ENCODE assay signal across 8 mouse cellular contexts in the genomic region with DNA sequence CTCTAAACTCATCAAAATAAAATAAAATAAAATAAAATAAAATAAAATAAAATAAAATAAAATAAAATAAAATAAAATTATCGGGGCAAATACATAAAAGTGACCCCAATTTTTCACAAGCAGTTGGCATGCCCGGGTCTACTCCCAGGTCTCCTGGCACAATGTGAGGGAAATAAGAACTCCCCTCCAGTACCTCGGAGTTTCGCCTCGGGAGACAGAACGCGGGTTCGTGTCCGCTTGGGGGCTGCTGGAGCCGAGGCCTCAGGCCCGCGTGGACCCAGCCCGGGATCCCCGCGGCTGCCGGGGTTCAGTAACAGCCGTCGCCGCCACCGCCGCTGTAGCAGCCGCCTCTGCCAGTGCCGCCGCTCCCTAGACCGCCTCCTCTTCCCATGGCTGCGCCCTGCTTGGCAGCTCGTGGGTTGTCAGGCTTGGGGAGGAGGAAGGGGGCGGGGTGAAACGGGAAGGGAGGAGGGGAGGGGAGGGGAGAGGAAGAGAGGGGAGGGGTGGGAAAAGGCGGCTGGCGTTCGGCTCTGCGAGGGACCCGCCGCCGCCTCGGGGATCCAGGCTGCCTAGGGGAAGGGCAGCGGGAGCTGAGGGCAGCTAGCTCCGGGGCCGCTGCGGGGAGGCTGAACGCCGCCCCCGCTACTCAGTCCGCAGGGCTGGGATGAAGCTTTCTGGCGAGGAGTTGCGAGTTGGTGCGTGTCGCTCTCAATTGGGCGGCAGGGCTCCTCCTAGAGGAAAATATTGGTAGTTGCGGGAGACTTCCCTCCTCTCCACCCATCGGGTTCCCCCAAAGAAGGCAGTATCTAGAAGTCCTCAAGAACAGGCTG. TPM values are rescaled to one million over a fixed set of nuclear protein-coding genes. Genes with fewer than 3 reads are reported as not detected.
DNase-seq lines count a peak whose midpoint lies in the region; ATAC-seq and TF ChIP-seq lines count a peak whose summit lies in the region.

Gene Ghr, minus strand, starts transcription at position 686 of the 830 bp plus-strand sequence.

- ATAC-seq in heart, embryonic 14.5 days (ENCODE audit: insufficient number of reproducible peaks, insufficient read depth, low FRiP score, low read depth) = peak; percentile 85
- peak; percentile 83 for ATAC-seq in liver, embryonic 12.5 days
- ATAC-seq in stomach, postnatal 0 days (ENCODE audit: low FRiP score, low TSS enrichment) = peak; percentile 89

- H3K9me3 ChIP-seq in forebrain, embryonic 10.5 days = no peaks in the 10 kb centered on the region
- H3K9me3 ChIP-seq in heart, embryonic 14.5 days (ENCODE audit: control insufficient read depth, low read length) = no peaks in the 10 kb centered on the region
- no peaks in the 10 kb centered on the region for H3K9me3 ChIP-seq in liver, embryonic 12.5 days (replicated peaks)
- no peaks in the 10 kb centered on the region for H3K9me3 ChIP-seq in stomach, postnatal 0 days (ENCODE audit: control insufficient read depth, low read length)

- under 1% methylated on average over 48 of the region's 52 CpGs for WGBS in forebrain, embryonic 10.5 days
- WGBS in heart, embryonic 14.5 days = under 1% methylated on average over 49 of the region's 52 CpGs
- WGBS in liver, embryonic 12.5 days (ENCODE audit: insufficient replicate concordance) = under 1% methylated on average over 38 of the region's 52 CpGs
- under 1% methylated on average over 45 of the region's 52 CpGs for WGBS in stomach, postnatal 0 days

- no peaks in the 10 kb centered on the region for H3K36me3 ChIP-seq in forebrain, embryonic 10.5 days (replicated peaks)
- no peaks in the 10 kb centered on the region for H3K36me3 ChIP-seq in heart, embryonic 14.5 days (ENCODE audit: control insufficient read depth, insufficient read depth, low read length)
- H3K36me3 ChIP-seq in liver, embryonic 12.5 days = no peaks in the 10 kb centered on the region
- H3K36me3 ChIP-seq in stomach, postnatal 0 days (ENCODE audit: control insufficient read depth, insufficient read depth, low read length) = no peaks in the 10 kb centered on the region

- peak; percentile 45 for DNase-seq in CD4-positive helper T cell, adult 2 months (ENCODE audit: low read depth, low spot score)
- peak; percentile 95 for DNase-seq in brain, embryonic 14.5 days (ENCODE audit: low read depth)
- DNase-seq in forebrain, embryonic 10.5 days (ENCODE audit: extremely low spot score, low spot score) = peak; percentile 81
- peak; percentile 93 for DNase-seq in kidney, postnatal 14 days
- DNase-seq in neural tube, embryonic 10.5 days (ENCODE audit: extremely low spot score, low spot score) = peak; percentile 87
- DNase-seq in stomach, postnatal 0 days (ENCODE audit: low spot score) = peak; percentile 90

- H3K27me3 ChIP-seq in forebrain, embryonic 10.5 days (ENCODE audit: poor library complexity, severe bottlenecking) = no peaks in the 10 kb centered on the region
- H3K27me3 ChIP-seq in heart, embryonic 14.5 days (ENCODE audit: control insufficient read depth, insufficient read depth, low read length) = no peaks in the 10 kb centered on the region
- peaks cover 17% of the 10 kb centered on the region for H3K27me3 ChIP-seq in liver, embryonic 12.5 days (replicated peaks)
- no peaks in the 10 kb centered on the region for H3K27me3 ChIP-seq in stomach, postnatal 0 days (ENCODE audit: control insufficient read depth, insufficient read depth, low read length)

- peak within 1 kb of the TSS; percentile 83 for H3K4me2 ChIP-seq in heart, embryonic 14.5 days (ENCODE audit: low read length)
- peak within 1 kb of the TSS; percentile 77 for H3K4me2 ChIP-seq in liver, embryonic 12.5 days
- peak within 1 kb of the TSS; percentile 69 for H3K4me2 ChIP-seq in stomach, postnatal 0 days (replicated peaks; ENCODE audit: low read depth)

- H3K4me3 ChIP-seq in forebrain, embryonic 10.5 days = peak within 1 kb of the TSS; percentile 72
- H3K4me3 ChIP-seq in heart, embryonic 14.5 days (ENCODE audit: control insufficient read depth in 1 of 2, insufficient read depth in 1 of 2, low read depth in 1 of 2, low read length in 2 of 2) = peak within 1 kb of the TSS; percentile 76 to 78
- H3K4me3 ChIP-seq in liver, embryonic 12.5 days = peak within 1 kb of the TSS; percentile 60
- H3K4me3 ChIP-seq in stomach, postnatal 0 days (ENCODE audit: low read depth, low read length) = peak within 1 kb of the TSS; percentile 86

- TF ChIP-seq CTCF in brain, embryonic 14.5 days (IDR thresholded peaks at IDR 0.05; ENCODE audit: borderline replicate concordance, extremely low read depth, insufficient read depth, insufficient read length) = peak; percentile 88
- TF ChIP-seq CTCF in stomach, postnatal 0 days (IDR thresholded peaks at IDR 0.05; ENCODE audit: low read depth) = peak; percentile 87

- peaks cover 7% of the 10 kb centered on the region for H3K4me1 ChIP-seq in forebrain, embryonic 10.5 days
- H3K4me1 ChIP-seq in heart, embryonic 14.5 days (ENCODE audit: control insufficient read depth in 2 of 2, insufficient read depth in 2 of 2, low read length in 2 of 2) = peaks cover 5 to 17% of the 10 kb centered on the region in 2 experiments
- peaks cover 4% of the 10 kb centered on the region; the same call in 1 of the 2 replicates for H3K4me1 ChIP-seq in liver, embryonic 12.5 days
- peaks cover 3% of the 10 kb centered on the region; the same call in 1 of the 2 replicates for H3K4me1 ChIP-seq in stomach, postnatal 0 days (replicated peaks; ENCODE audit: control insufficient read depth, insufficient read depth)

- H3K27ac ChIP-seq in forebrain, embryonic 10.5 days = peak within 1 kb of the TSS; percentile 93
- peak within 1 kb of the TSS; percentile 92 to 96 for H3K27ac ChIP-seq in heart, embryonic 14.5 days (replicated peaks in 1 of 2; ENCODE audit: control insufficient read depth in 1 of 2, insufficient read depth in 1 of 2, low read depth in 2 of 2, low read length in 2 of 2)
- peak within 1 kb of the TSS; percentile 81 for H3K27ac ChIP-seq in liver, embryonic 12.5 days
- peak within 1 kb of the TSS; percentile 96 for H3K27ac ChIP-seq in stomach, postnatal 0 days (replicated peaks)

- 0 out of 2 replicates have a peak, but pooled peaks have one; percentile 13 for TF ChIP-seq POLR2A in brain, embryonic 14.5 days (IDR thresholded peaks at IDR 0.05; ENCODE audit: borderline replicate concordance, extremely low read depth, insufficient read depth, insufficient read length, poor library complexity, severe bottlenecking)

- TF ChIP-seq EP300 in stomach, postnatal 0 days (optimal IDR thresholded peaks at IDR 0.05) = no peak

- peak within 1 kb of the TSS; percentile 80 for H3K9ac ChIP-seq in heart, embryonic 14.5 days (ENCODE audit: low read length)
- H3K9ac ChIP-seq in liver, embryonic 12.5 days = peak within 1 kb of the TSS; percentile 67
- peak within 1 kb of the TSS; percentile 82 for H3K9ac ChIP-seq in stomach, postnatal 0 days (ENCODE audit: low read length)

RNA-seq across cellular contexts. Expression of gene Ghr, which starts in this region (rescaled TPM):
- 4.8 and 7.6 TPM in 2 replicates for polyA plus RNA-seq in brain, embryonic 14.5 days (2012; rRNA removed)
- polyA plus RNA-seq in forebrain, embryonic 10.5 days (2016; fragmentation: Nextera tagmentation; extraction: Ambion mirVana) = 5.7 and 6.3 TPM in 2 replicates
- polyA plus RNA-seq in heart, embryonic 14.5 days (2014; fragmentation: Nextera tagmentation; extraction: Ambion mirVana) = 70.4 and 73.1 TPM in 2 replicates
- polyA plus RNA-seq in liver, embryonic 12.5 days (2016; fragmentation: Nextera tagmentation; extraction: Ambion mirVana) = 24.6 and 24.9 TPM in 2 replicates
- polyA plus RNA-seq in stomach, postnatal 0 days (2015; fragmentation: Nextera tagmentation; extraction: Ambion mirVana) = 98.1 and 99.0 TPM in 2 replicates

Comparison
In these comparisons a context has a peak if more than half of its experiments do, and no peak if none do; other contexts are left out.
1. Peak in every context shown above with its lines: DNase-seq, ATAC-seq, H3K4me3 ChIP-seq and H3K27ac ChIP-seq.
2. DNase-seq: peak in every context shown above with its lines; median percentile 95 in brain, embryonic 14.5 days; 93 in kidney, postnatal 14 days; 90 in stomach, postnatal 0 days; 87 in neural tube, embryonic 10.5 days; 81 in forebrain, embryonic 10.5 days; 45 in CD4-positive helper T cell, adult 2 months.